13 mouse cellular contexts compared by ENCODE assay signal in genomic region chr1:135474861-135475570, GRCm38 (mm10). TPM values are rescaled to one million over a fixed set of nuclear protein-coding genes. Genes with fewer than 3 reads are reported as not detected.
A peak's percentile ranks its signal among the peaks of the same experiment; 100 is the strongest.
DNase-seq lines count a peak whose midpoint lies in the region; ATAC-seq lines count a peak whose summit lies in the region.
"Had no signal": no experiment of that assay in that cellular context is flagged by ENCODE, and none has a peak within 500 bp of the region (broad histone marks: within the 10 kb centered on the region; RNA-seq: fewer than 3 reads in every experiment).

No protein-coding gene starts in this region.

- no peak overlapping the region for H3K4me2 ChIP-seq in kidney, embryonic 16.5 days (replicated peaks; ENCODE audit: low read depth, low read length)
- no peak overlapping the region for H3K4me2 ChIP-seq in hindbrain, embryonic 14.5 days (replicated peaks)
- H3K4me2 ChIP-seq: liver, embryonic 15.5 days; midbrain, embryonic 15.5 days had no signal

- H3K4me1 ChIP-seq in kidney, embryonic 16.5 days (ENCODE audit: insufficient read depth, low read length): peaks cover 33% of the 10 kb centered on the region
- H3K4me1 ChIP-seq in hindbrain, embryonic 14.5 days (replicated peaks; ENCODE audit: control insufficient read depth, insufficient read depth, low read length): peaks cover 7% of the 10 kb centered on the region
- H3K4me1 ChIP-seq: liver, embryonic 15.5 days; midbrain, embryonic 15.5 days had no signal

- no peak overlapping the region for H3K4me3 ChIP-seq in kidney, embryonic 16.5 days (ENCODE audit: low read length)
- no peak overlapping the region for H3K4me3 ChIP-seq in hindbrain, embryonic 14.5 days (replicated peaks; ENCODE audit: low read length)
- H3K4me3 ChIP-seq: left cerebral cortex, adult 2 months; liver, embryonic 15.5 days; midbrain, embryonic 15.5 days had no signal

- H3K9me3 ChIP-seq in kidney, embryonic 16.5 days (ENCODE audit: low read length): no peaks in the 10 kb centered on the region
- no peaks in the 10 kb centered on the region for H3K9me3 ChIP-seq in hindbrain, embryonic 14.5 days (ENCODE audit: control insufficient read depth, low read length)
- H3K9me3 ChIP-seq: liver, embryonic 15.5 days; midbrain, embryonic 15.5 days had no signal

- peak overlapping the region; percentile 81 for H3K27ac ChIP-seq in kidney, embryonic 16.5 days (ENCODE audit: low read length)
- H3K27ac ChIP-seq in hindbrain, embryonic 14.5 days: peak overlapping the region; percentile 49; the same call in 1 of the 2 replicates
- H3K27ac ChIP-seq: left cerebral cortex, adult 2 months; liver, embryonic 15.5 days; midbrain, embryonic 15.5 days had no signal

- H3K27me3 ChIP-seq in kidney, embryonic 16.5 days (ENCODE audit: insufficient read depth, low read length): no peaks in the 10 kb centered on the region
- H3K27me3 ChIP-seq in hindbrain, embryonic 14.5 days (ENCODE audit: control insufficient read depth, insufficient read depth, low read length): no peaks in the 10 kb centered on the region
- H3K27me3 ChIP-seq: liver, embryonic 15.5 days; midbrain, embryonic 15.5 days had no signal

- H3K36me3 ChIP-seq in kidney, embryonic 16.5 days (ENCODE audit: insufficient read depth, low read length): peaks cover 18% of the 10 kb centered on the region
- H3K36me3 ChIP-seq in hindbrain, embryonic 14.5 days (replicated peaks; ENCODE audit: control insufficient read depth, insufficient read depth): peaks cover 36% of the 10 kb centered on the region
- H3K36me3 ChIP-seq: liver, embryonic 15.5 days had no signal

- peak; percentile 60; the same call in 1 of the 2 replicates for ATAC-seq in kidney, embryonic 16.5 days (ENCODE audit: low FRiP score, low TSS enrichment)
- ATAC-seq in hindbrain, embryonic 14.5 days (ENCODE audit: low FRiP score): no peak
- ATAC-seq: midbrain, embryonic 15.5 days had no signal

- WGBS in kidney, embryonic 16.5 days: 42% methylated on average over 15 of the region's 15 CpGs
- 60% methylated on average over 15 of the region's 15 CpGs for WGBS in hindbrain, embryonic 14.5 days

- DNase-seq in embryo, embryonic 10 days (ENCODE audit: low spot score): peak; percentile 38
- no peak for DNase-seq in embryo, embryonic 10.5 days (ENCODE audit: low spot score)
- DNase-seq in kidney, adult 11 months: no peak
- peak; percentile 52 for DNase-seq in 416B (ENCODE audit: low read depth)
- DNase-seq in hindbrain, embryonic 14.5 days (ENCODE audit: low spot score): no peak
- DNase-seq in B cell, adult 2 months: no peak
- no peak for DNase-seq in left cerebral cortex, adult 18-20 months (ENCODE audit: low spot score in 2 of 2)
- DNase-seq: gastrocnemius, postnatal 10 days; heart, postnatal 36 days had no signal

- H3K9ac ChIP-seq in kidney, embryonic 16.5 days (replicated peaks; ENCODE audit: low read length): no peak overlapping the region
- H3K9ac ChIP-seq in hindbrain, embryonic 14.5 days: no peak overlapping the region
- H3K9ac ChIP-seq: liver, embryonic 15.5 days; midbrain, embryonic 15.5 days had no signal

RNA-seq across cellular contexts. Expression of gene Ipo9, which starts 44.7 kb away (rescaled TPM):
- polyA plus RNA-seq in kidney, embryonic 16.5 days (2015; fragmentation: Nextera tagmentation; extraction: Ambion mirVana): 130 and 139 TPM in 2 replicates
- 115 and 118 TPM in 2 replicates for polyA plus RNA-seq in hindbrain, embryonic 14.5 days (2014; fragmentation: Nextera tagmentation; extraction: Ambion mirVana)
- total RNA-seq in left cerebral cortex, adult 18-20 months (2021): 100 to 1,000 TPM; 172 to 174 TPM

Comparison
In these comparisons a context has a peak if more than half of its experiments do, and no peak if none do; other contexts are left out.
1. DNase-seq: peak in embryo, embryonic 10 days (single experiment) and 416B (single experiment); none in embryo, embryonic 10.5 days (single experiment), kidney, adult 11 months (single experiment), hindbrain, embryonic 14.5 days (single experiment), B cell, adult 2 months (0 of 2) and left cerebral cortex, adult 18-20 months (0 of 2).